Mouse (Mus musculus): ENCODE data around the gene Ttk. TPM values are rescaled to one million over a fixed set of nuclear protein-coding genes. Genes with fewer than 3 reads are reported as not detected.

The Ttk gene
- total and polyA plus RNA-seq, 3 experiments = 19.9 to 37.2 (median 26.6) TPM

DNA sequence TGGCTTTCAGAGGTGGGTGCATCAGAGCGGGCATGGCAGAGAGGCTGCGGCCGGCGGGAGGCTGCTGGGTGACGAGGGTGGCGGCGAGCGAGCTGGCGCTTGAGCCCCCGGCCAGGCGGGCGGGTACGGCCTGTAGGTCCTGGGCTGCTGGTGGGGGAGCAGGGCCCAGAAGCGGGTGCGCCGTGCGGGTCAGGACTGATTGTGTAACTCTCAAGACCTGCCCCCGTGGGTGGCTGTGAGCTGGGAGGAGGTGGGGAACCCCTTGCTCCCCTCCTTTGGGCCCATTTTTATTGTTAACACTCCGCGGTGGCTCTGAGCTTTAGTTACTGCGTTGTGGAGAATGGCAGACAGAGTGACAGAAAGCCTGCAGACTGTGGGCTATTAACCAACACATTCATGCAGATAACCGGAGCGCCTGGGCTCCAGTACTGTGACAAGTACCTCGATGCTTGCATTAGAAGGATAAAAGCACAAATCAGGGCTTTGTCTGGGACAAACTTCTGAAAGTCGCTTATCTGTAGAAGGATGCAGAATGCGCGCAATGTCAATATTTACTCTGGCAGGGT, 342 bp downstream of the Ttk start:
- in situ Hi-C loops (cut with MboI; ENCODE audit: low pct_ligation_motif_present, low pct_unique_long_range_greater_than_20kb, low sequenced_read_pairs) = no loop called here
- Histone ChIP-seq H3K36me3 (replicated peaks in 1 of 2; ENCODE audit: control insufficient read depth in 1 of 2, insufficient read depth in 1 of 2, low read length in 1 of 2) (peaks cover 2 to 21% of the 10 kb centered on the region in 2 experiments), H3K27ac (ENCODE audit: insufficient read depth, low read depth) (peak overlapping the region; percentile 35; the same call in 1 of the 2 replicates), H3K4me1 (ENCODE audit: control insufficient read depth in 1 of 2, insufficient read depth in 2 of 2) (peaks cover 6 to 38% of the 10 kb centered on the region in 2 experiments), H3K4me2 (ENCODE audit: insufficient read depth, low read depth, poor library complexity, severe bottlenecking) (peak overlapping the region; percentile 79), H3K27me3 (replicated peaks) (no peaks in the 10 kb centered on the region), H3K9me3 (replicated peaks; ENCODE audit: low read length) (no peaks in the 10 kb centered on the region), H3K79me2 (replicated peaks; ENCODE audit: control insufficient read depth, extremely low read depth, insufficient read depth, poor library complexity, severe bottlenecking) (peaks cover 22% of the 10 kb centered on the region), H3K4me3 (replicated peaks in 1 of 3; ENCODE audit: low read depth in 2 of 3, low read length in 2 of 3, poor library complexity in 1 of 3) (peak overlapping the region; percentile 52 to 97 (median 95)), H3K9ac (ENCODE audit: insufficient read depth, low read depth) (peak overlapping the region; percentile 85)
- dilution Hi-C loops (cut with MboI; ENCODE audit: extremely low pct_ligation_motif_present, extremely low pct_unique_long_range_greater_than_20kb, low sequenced_read_pairs) = no loop called here
- DNase-seq (ENCODE audit: extremely low read depth) = no peak
- TF ChIP-seq CHD2 (IDR thresholded peaks at IDR 0.05; ENCODE audit: low read length) = no peak
- 0 out of 2 replicates have a peak, but pooled peaks have one; percentile 8 for TF ChIP-seq MYC (IDR thresholded peaks at IDR 0.05; ENCODE audit: low read depth, low read length)
- TF ChIP-seq ELF1 (IDR thresholded peaks at IDR 0.05; ENCODE audit: low read depth, low read length) = no peak

DNA sequence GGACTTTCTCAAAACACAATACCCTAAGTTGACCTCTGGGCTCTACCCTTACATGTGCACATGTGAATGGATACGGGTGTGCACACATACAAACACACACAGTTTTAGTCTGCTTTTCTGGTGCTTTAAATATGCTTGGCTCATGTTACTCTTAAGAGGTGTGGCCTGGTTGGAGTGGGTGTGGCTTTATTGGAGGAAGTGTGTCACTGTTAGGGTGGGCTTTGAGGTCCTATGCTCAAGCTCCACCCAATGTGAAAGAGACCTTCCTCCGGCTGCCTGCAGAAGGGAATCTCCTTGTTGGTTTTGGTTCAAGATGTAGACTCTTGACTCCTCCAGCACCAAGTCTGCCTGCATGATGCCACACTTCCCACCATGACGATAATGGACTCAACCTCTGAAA, 18.0 kb downstream of the Ttk start:
- H3K27me3 ChIP-seq (replicated peaks) = no peaks in the 10 kb centered on the region
- H3K9ac ChIP-seq (ENCODE audit: insufficient read depth, low read depth) = no peak overlapping the region
- dilution Hi-C loops (cut with MboI; ENCODE audit: extremely low pct_ligation_motif_present, extremely low pct_unique_long_range_greater_than_20kb, low sequenced_read_pairs) = no loop called here
- H3K27ac ChIP-seq (ENCODE audit: insufficient read depth, low read depth) = no peak overlapping the region
- DNase-seq (ENCODE audit: extremely low read depth) = peak; percentile 17
- H3K4me2 ChIP-seq (ENCODE audit: insufficient read depth, low read depth, poor library complexity, severe bottlenecking) = no peak overlapping the region
- H3K9me3 ChIP-seq (replicated peaks; ENCODE audit: low read length) = no peaks in the 10 kb centered on the region
- H3K4me1 ChIP-seq (ENCODE audit: control insufficient read depth in 1 of 2, insufficient read depth in 2 of 2) = no peaks in the 10 kb centered on the region; a peak in 1 of 4 replicates
- in situ Hi-C loops (cut with MboI; ENCODE audit: low pct_ligation_motif_present, low pct_unique_long_range_greater_than_20kb, low sequenced_read_pairs) = no loop called here
- H3K79me2 ChIP-seq (replicated peaks; ENCODE audit: control insufficient read depth, extremely low read depth, insufficient read depth, poor library complexity, severe bottlenecking) = no peaks in the 10 kb centered on the region
- H3K36me3 ChIP-seq (replicated peaks in 1 of 2; ENCODE audit: control insufficient read depth in 1 of 2, insufficient read depth in 1 of 2, low read length in 1 of 2) = peaks cover 33 to 83% of the 10 kb centered on the region in 2 experiments
- TF ChIP-seq NELFE (IDR thresholded peaks at IDR 0.05; ENCODE audit: low read depth, low read length) = no peak
- no peak for TF ChIP-seq USF1 (IDR thresholded peaks at IDR 0.05; ENCODE audit: low read depth, low read length)
- no peak for TF ChIP-seq ZC3H11A (IDR thresholded peaks at IDR 0.05; ENCODE audit: low read depth, low read length)
- no peak for TF ChIP-seq ZMIZ1 (IDR thresholded peaks at IDR 0.05; ENCODE audit: low read depth, low read length)
- no peak overlapping the region for H3K4me3 ChIP-seq (replicated peaks in 1 of 3; ENCODE audit: low read depth in 2 of 3, low read length in 2 of 3, poor library complexity in 1 of 3)

DNA sequence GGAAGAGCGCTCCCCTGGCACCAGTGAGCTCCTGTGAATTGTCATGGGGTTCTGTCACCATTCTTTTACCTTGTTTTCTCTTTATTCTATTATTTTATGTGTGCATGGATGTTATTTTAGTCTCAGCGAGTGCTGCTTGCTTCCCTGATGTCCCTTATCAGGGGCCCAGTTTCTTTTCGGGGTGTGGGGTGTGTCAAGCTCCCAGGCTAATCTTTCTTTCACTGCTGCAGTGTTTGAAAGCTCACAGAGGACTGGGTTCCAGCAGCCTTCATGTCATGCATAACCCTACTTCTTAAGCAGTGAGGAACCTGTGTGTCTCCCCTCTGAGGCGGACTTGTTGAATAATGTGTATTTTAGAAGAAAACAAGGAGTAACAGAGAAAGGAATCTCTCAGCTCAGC, 30.7 kb downstream of the Ttk start:
- H3K9me3 ChIP-seq (replicated peaks; ENCODE audit: low read length) = no peaks in the 10 kb centered on the region
- H3K4me1 ChIP-seq (ENCODE audit: control insufficient read depth in 1 of 2, insufficient read depth in 2 of 2) = no peaks in the 10 kb centered on the region
- H3K27ac ChIP-seq (ENCODE audit: insufficient read depth, low read depth) = no peak overlapping the region
- dilution Hi-C loops (cut with MboI; ENCODE audit: extremely low pct_ligation_motif_present, extremely low pct_unique_long_range_greater_than_20kb, low sequenced_read_pairs) (no loop called here), in situ Hi-C loops (cut with MboI; ENCODE audit: low pct_ligation_motif_present, low pct_unique_long_range_greater_than_20kb, low sequenced_read_pairs) (no loop called here)
- H3K27me3 ChIP-seq (replicated peaks) = no peaks in the 10 kb centered on the region
- H3K36me3 ChIP-seq (replicated peaks in 1 of 2; ENCODE audit: control insufficient read depth in 1 of 2, insufficient read depth in 1 of 2, low read length in 1 of 2) = peaks cover 50 to 87% of the 10 kb centered on the region in 2 experiments
- TF ChIP-seq IRF4 (IDR thresholded peaks at IDR 0.05; ENCODE audit: low read depth, low read length) (no peak), POLR2A (IDR thresholded peaks at IDR 0.05; ENCODE audit: low read depth, low read length) (no peak), USF2 (conservative IDR thresholded peaks at IDR 0.05; ENCODE audit: low read depth, low read length) (no peak), MAX (IDR thresholded peaks at IDR 0.05; ENCODE audit: low read length) (no peak), ZMIZ1 (IDR thresholded peaks at IDR 0.05; ENCODE audit: low read depth, low read length) (no peak), JUN (IDR thresholded peaks at IDR 0.05; ENCODE audit: insufficient read depth, low read depth, low read length) (no peak), NRF1 (IDR thresholded peaks at IDR 0.05; ENCODE audit: low read depth, low read length) (no peak), KAT2A (IDR thresholded peaks at IDR 0.05; ENCODE audit: insufficient replicate concordance, low read length) (no peak), GABPA (IDR thresholded peaks at IDR 0.05; ENCODE audit: insufficient replicate concordance, low read depth, low read length) (no peak), MYC (IDR thresholded peaks at IDR 0.05; ENCODE audit: low read depth, low read length) (no peak), ELF1 (IDR thresholded peaks at IDR 0.05; ENCODE audit: low read depth, low read length) (no peak), PAX5 (IDR thresholded peaks at IDR 0.05; ENCODE audit: low read length) (no peak), MAFK (IDR thresholded peaks at IDR 0.05; ENCODE audit: insufficient replicate concordance, low read length) (no peak), SIN3A (IDR thresholded peaks at IDR 0.05; ENCODE audit: low read length) (no peak), RCOR1 (conservative IDR thresholded peaks at IDR 0.05; ENCODE audit: low read depth, low read length) (no peak), EP300 (IDR thresholded peaks at IDR 0.05; ENCODE audit: low read length) (no peak), UBTF (IDR thresholded peaks at IDR 0.05; ENCODE audit: low read depth, low read length) (no peak), CTCF (conservative IDR thresholded peaks at IDR 0.05 in 1 of 2, IDR thresholded peaks at IDR 0.05 in 1 of 2; ENCODE audit: low read depth in 2 of 2, low read length in 2 of 2) (no peak), E2F4 (IDR thresholded peaks at IDR 0.05; ENCODE audit: insufficient replicate concordance, low read depth, low read length) (no peak)
- no peak overlapping the region for H3K4me3 ChIP-seq (replicated peaks in 1 of 3; ENCODE audit: low read depth in 2 of 3, low read length in 2 of 3, poor library complexity in 1 of 3)
- no peaks in the 10 kb centered on the region for H3K79me2 ChIP-seq (replicated peaks; ENCODE audit: control insufficient read depth, extremely low read depth, insufficient read depth, poor library complexity, severe bottlenecking)
- no peak for DNase-seq (ENCODE audit: extremely low read depth)
- no peak overlapping the region for H3K9ac ChIP-seq (ENCODE audit: insufficient read depth, low read depth)
- no peak overlapping the region for H3K4me2 ChIP-seq (ENCODE audit: insufficient read depth, low read depth, poor library complexity, severe bottlenecking)

Data from CH12.LX (cell line).